Mouse (Mus musculus) kidney, adult 2 months (tissue): ENCODE results near the gene Stk38. TPM values are rescaled to one million over a fixed set of nuclear protein-coding genes. Genes with fewer than 3 reads are reported as not detected.

ENCODE experiments used
- DNase-seq: peaks from one replicate; pipeline ENCODE4 v3.0.0; 2021
- H3K27ac ChIP-seq: fragments of 200-500 bp; 2 replicates; pipeline ENCODE4 v1.5.1; 2012; ENCODE audit warnings: low read depth, low read length, control low read depth, inconsistent platforms; ENCODE audit not compliant: insufficient read depth
- H3K27me3 ChIP-seq: fragments of 200-500 bp; replicated peaks from 2 replicates; pipeline ENCODE4 v1.6.1; 2012; ENCODE audit warnings: mild to moderate bottlenecking, moderate library complexity, low read length, inconsistent platforms; ENCODE audit not compliant: control insufficient read depth, insufficient read depth
- H3K36me3 ChIP-seq: fragments of 200-500 bp; 2 replicates; pipeline ENCODE4 v1.6.1; 2012; ENCODE audit warnings: mild to moderate bottlenecking, moderate library complexity, low read length, inconsistent platforms; ENCODE audit not compliant: control insufficient read depth, insufficient read depth
- H3K4me1 ChIP-seq: fragments of 200-500 bp; 2 replicates; pipeline ENCODE4 v1.6.1; 2011; ENCODE audit warnings: low read length; ENCODE audit not compliant: control insufficient read depth, insufficient read depth
- H3K4me3 ChIP-seq: fragments of 200-500 bp; 2 replicates; pipeline ENCODE4 v1.5.1; 2011; ENCODE audit warnings: mild to moderate bottlenecking, low read depth, low read length, control low read depth; ENCODE audit not compliant: insufficient read depth
- CTCF ChIP-seq: fragments of 200-500 bp; conservative IDR thresholded peaks from 2 replicates; pipeline ENCODE4 v1.5.1; 2011; ENCODE audit warnings: low read depth, mild to moderate bottlenecking, control low read depth, low read length, moderate library complexity, mixed read lengths; ENCODE audit not compliant: insufficient read depth, insufficient read length
- POLR2A ChIP-seq: fragments of 200-500 bp; IDR thresholded peaks from one replicate; pipeline ENCODE4 v1.6.1; 2011; ENCODE audit warnings: low read depth, low read length, control low read depth
- WGBS: fragments of 180-500 bp; shearing (Covaris S2); methylation state at CpG from one replicate; pipeline ENCODE4 v1.1.7; 2018; 5-methylcytosine and 5-hydroxymethylcytosine counted together
- polyA plus RNA-seq: library from polyadenylated mRNA; depleted of rRNA; stranded (reverse); fragments of >200 nt; gene quantifications from 2 replicates; pipeline ENCODE4 v1.2.3, GENCODE M21; 2012

The Stk38 gene
- polyA plus RNA-seq, 1 experiment, result 61.7 TPM

DNA sequence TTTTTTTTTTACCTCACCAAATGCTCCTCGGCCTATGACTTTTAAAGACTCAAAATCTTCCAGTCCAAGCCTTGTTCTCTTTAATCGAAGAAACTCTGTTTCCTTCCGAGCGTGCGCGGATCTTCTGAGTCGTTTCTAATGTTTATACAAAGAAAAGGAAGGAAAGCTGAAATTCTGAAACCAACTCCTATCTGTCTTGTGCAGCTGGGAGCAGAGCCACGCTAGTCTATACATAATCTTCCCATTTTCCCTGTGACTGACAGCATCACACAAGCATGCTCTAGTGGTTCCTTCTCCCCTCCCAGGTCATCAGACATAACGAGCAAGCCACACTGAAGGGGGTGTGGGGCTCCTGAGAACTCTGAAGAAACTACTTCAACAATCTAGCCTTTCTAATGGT lies 16.5 kb downstream of the Stk38 start:
- peaks cover 3% of the 10 kb centered on the region; the same call in 1 of the 2 replicates for H3K36me3 ChIP-seq

DNA sequence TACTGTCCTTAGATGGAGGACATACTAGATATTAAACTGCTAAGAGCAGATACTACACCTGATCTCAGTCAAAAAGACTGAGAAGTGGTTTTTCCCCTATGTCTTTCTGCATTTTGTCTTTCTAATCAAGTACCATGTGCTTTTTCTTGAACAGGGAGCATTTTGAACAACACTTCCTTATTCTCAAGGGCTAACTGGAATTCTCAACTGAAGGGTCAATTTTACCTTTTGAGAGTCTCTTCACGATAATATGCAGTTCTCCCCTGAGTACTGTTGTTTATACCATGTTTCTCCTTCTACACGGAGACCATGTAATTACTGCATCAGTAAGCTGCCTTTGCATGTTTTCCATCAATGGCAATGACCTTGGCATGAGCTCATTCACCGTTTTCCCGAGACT lies 17.7 kb downstream of the Stk38 start:
- no peak for DNase-seq
- peaks cover 3% of the 10 kb centered on the region; the same call in 1 of the 2 replicates for H3K4me1 ChIP-seq
- no peak overlapping the region for H3K27ac ChIP-seq
- WGBS, result 74% methylated on average over 4 of the region's 4 CpGs
- TF ChIP-seq CTCF, result no peak
- TF ChIP-seq POLR2A, result no peak
- peaks cover 3% of the 10 kb centered on the region; the same call in 1 of the 2 replicates for H3K36me3 ChIP-seq
- H3K4me3 ChIP-seq, result no peak overlapping the region
- H3K27me3 ChIP-seq, result no peaks in the 10 kb centered on the region

More for the DNA sequence above, 16.5 kb downstream of the Stk38 start:
- 84% methylated on average over 9 of the region's 9 CpGs for WGBS
- no peak overlapping the region for H3K27ac ChIP-seq
- DNase-seq, result no peak
- H3K27me3 ChIP-seq, result no peaks in the 10 kb centered on the region
- no peak overlapping the region for H3K4me3 ChIP-seq
- TF ChIP-seq POLR2A (no peak), CTCF (no peak)
- peaks cover 3% of the 10 kb centered on the region; the same call in 1 of the 2 replicates for H3K4me1 ChIP-seq

DNA sequence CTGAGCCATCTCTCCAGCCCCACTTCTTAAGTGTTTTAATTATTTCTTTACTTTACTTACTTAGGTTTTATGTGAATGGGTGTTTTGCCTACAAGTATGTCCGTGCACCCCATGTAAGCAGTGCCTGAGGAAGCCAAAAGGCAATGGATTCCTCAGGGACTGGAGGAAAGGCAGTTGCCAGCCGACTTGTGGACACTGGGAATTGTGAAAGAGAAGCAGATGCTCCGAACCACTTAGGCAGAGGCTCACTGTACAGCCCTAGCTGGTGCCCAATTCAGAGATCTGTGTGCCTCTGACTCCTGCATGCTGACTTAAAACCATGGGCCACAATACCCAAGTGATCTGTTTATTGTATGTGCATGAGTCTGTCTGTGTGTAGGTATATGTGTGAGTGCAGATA lies 18.8 kb downstream of the Stk38 start:
- Histone ChIP-seq H3K36me3 (peaks cover 3% of the 10 kb centered on the region; the same call in 1 of the 2 replicates), H3K4me1 (peaks cover 3% of the 10 kb centered on the region; the same call in 1 of the 2 replicates)
- DNase-seq, result no peak

DNA sequence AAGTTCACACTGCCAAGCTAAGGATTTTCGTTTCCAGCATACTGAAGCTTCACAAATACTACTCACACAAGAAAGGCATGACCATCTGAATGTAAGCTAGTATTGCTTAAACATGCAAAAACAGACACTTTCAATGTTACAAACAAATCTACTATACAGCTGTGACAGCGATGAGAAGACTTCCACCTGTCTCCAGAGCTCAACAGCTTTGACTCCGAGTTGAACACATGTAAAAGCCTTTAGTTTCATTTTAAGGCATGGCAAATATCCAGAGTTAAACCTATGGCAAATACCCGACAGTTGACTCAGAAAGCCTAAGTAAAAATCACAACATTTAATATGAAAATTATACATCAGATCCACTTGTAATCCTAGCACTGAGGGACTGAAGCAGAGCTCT lies 19.5 kb downstream of the Stk38 start:
- Histone ChIP-seq H3K4me3 (no peak overlapping the region), H3K36me3 (peaks cover 3% of the 10 kb centered on the region), H3K27ac (no peak overlapping the region), H3K27me3 (no peaks in the 10 kb centered on the region), H3K4me1 (peaks cover 3% of the 10 kb centered on the region; the same call in 1 of the 2 replicates)
- TF ChIP-seq CTCF (no peak), POLR2A (no peak)
- no peak for DNase-seq
- 90% methylated on average over 4 of the region's 4 CpGs for WGBS

More for the DNA sequence above, 18.8 kb downstream of the Stk38 start:
- Histone ChIP-seq H3K4me3 (no peak overlapping the region), H3K27ac (no peak overlapping the region), H3K27me3 (no peaks in the 10 kb centered on the region)
- TF ChIP-seq POLR2A (no peak), CTCF (no peak)
- WGBS, result 82% methylated on average over 3 of the region's 3 CpGs

DNA sequence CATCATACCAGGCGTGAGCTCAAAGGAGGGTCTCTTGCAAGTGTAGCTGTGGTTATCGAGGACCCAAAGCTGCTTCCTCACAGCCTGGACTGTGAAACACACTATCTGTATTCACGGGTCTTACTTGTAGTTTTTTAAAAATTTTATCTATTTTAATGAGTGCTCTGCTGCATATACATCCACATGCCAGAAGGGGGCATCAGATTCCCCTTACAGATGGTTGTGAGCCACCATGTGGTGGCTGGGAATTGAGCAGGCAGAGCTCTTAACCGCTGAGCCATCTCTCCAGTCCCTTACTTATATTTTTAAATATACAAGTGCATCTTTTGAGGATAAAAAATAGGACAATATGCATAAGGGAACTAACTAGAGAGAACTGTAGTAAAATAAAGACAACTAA lies 20.1 kb downstream of the Stk38 start:
- no peaks in the 10 kb centered on the region for H3K27me3 ChIP-seq
- H3K4me3 ChIP-seq, result no peak overlapping the region
- peaks cover 3% of the 10 kb centered on the region for H3K36me3 ChIP-seq
- H3K27ac ChIP-seq, result no peak overlapping the region
- peaks cover 3% of the 10 kb centered on the region; the same call in 1 of the 2 replicates for H3K4me1 ChIP-seq
- WGBS, result 70% methylated on average over 4 of the region's 4 CpGs
- DNase-seq, result peak; percentile 49
- peak; percentile 79 for TF ChIP-seq CTCF
- no peak for TF ChIP-seq POLR2A

DNA sequence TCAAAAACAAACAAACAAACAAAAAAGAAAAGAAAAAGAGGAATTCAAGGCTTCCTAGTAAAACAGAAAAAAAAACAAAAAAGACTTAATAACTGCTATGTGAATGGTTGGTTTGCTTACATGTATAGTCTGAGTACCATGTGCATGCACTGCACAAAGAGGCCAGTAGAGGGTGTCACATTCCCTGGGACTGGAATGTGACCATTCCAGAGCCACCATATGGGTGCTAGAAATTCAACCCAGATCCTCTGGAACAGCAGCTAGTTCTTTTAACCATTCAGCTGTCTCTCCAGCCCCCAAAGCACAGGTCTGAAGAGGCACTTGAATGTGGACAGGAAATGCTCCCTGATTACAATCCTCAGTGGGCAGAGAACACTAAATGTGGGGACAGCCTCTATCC lies 21.0 kb downstream of the Stk38 start:
- Histone ChIP-seq H3K36me3 (peaks cover 3% of the 10 kb centered on the region), H3K27ac (no peak overlapping the region), H3K27me3 (no peaks in the 10 kb centered on the region), H3K4me3 (no peak overlapping the region), H3K4me1 (peaks cover 2% of the 10 kb centered on the region; the same call in 1 of the 2 replicates)
- peak; percentile 24 for DNase-seq
- TF ChIP-seq CTCF (peak; percentile 54), POLR2A (no peak)

DNA sequence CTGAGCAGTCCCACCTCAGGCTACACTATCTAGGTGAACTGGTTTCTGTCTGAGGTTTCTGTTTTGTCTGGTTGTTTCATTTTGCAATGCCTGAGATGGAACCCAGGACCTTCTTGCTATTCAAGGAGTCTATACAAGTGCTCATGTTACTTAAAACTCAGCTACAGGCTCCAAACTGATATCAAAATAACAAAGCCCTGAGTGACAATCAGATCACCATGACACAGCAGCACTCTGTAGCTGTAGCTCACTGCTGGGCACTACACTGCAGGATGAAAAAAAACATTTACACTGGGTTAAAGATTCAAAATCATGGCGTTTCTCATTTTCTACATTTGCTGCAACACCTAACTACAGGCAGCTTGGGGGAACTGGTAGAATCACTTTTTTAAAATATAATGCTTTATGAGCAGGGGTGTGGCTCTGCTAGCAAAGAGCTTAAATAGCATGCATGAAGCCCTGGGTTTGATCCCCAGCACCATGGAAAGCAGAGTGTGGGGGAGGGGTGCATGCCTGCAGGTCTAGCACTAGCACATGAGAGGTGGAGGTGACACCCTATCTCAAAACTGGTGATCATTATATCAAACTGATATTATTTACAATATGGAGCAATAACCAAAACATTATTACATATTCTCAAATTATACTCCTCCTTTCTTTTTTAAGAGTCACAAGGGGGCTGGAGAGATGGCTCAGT lies 22.9 kb downstream of the Stk38 start:
- no peak overlapping the region for H3K4me3 ChIP-seq
- DNase-seq, result no peak
- H3K36me3 ChIP-seq, result peaks cover 4% of the 10 kb centered on the region
- TF ChIP-seq POLR2A, result no peak
- no peaks in the 10 kb centered on the region for H3K4me1 ChIP-seq
- H3K27ac ChIP-seq, result no peak overlapping the region
- WGBS, result 86% methylated on average over 1 of the region's 1 CpGs
- no peaks in the 10 kb centered on the region for H3K27me3 ChIP-seq
